Mouse (Mus musculus) midbrain, postnatal 0 days (tissue): ENCODE results near the gene Triobp. TPM values are rescaled to one million over a fixed set of nuclear protein-coding genes. Genes with fewer than 3 reads are reported as not detected.
A peak's percentile ranks its signal among the peaks of the same experiment; 100 is the strongest.

Experiments
- ATAC-seq: fragments of 200-750 bp; cut with Nextera tagmentation; 2 replicates; pipeline ENCODE4 v1.8.0; 2017; ENCODE audit warnings: moderate number of reproducible peaks, mild to moderate bottlenecking, moderate TSS enrichment, moderate library complexity; ENCODE audit not compliant: low FRiP score
- DNase-seq: peaks from one replicate; pipeline ENCODE4 v3.0.0-alpha.2; 2015; ENCODE audit warnings: low spot score
- H3K27ac ChIP-seq: fragments of 300-500 bp; sonication (generic); 2 replicates; pipeline ENCODE4 v1.5.1; 2014; ENCODE audit warnings: low read depth, mild to moderate bottlenecking, low read length, mixed read lengths
- H3K27me3 ChIP-seq: fragments of 300-500 bp; sonication (generic); 2 replicates; pipeline ENCODE4 v1.6.1; 2014; ENCODE audit warnings: low read length, control low read depth, mixed read lengths; ENCODE audit not compliant: insufficient read depth
- H3K36me3 ChIP-seq: fragments of 300-500 bp; sonication (generic); 2 replicates; pipeline ENCODE4 v1.6.1; 2014; ENCODE audit warnings: low read length, control low read depth, mixed read lengths; ENCODE audit not compliant: insufficient read depth
- H3K4me1 ChIP-seq: fragments of 300-500 bp; sonication (generic); 2 replicates; pipeline ENCODE4 v1.6.1; 2014; ENCODE audit warnings: mild to moderate bottlenecking, control low read depth, antibody characterized with exemption, low read length, mixed read lengths; ENCODE audit not compliant: insufficient read depth
- H3K4me2 ChIP-seq: fragments of 300-500 bp; sonication (generic); 2 replicates; pipeline ENCODE4 v1.6.1; 2014; ENCODE audit warnings: low read depth, mild to moderate bottlenecking, low read length, mixed read lengths; ENCODE audit not compliant: poor library complexity, severe bottlenecking
- H3K4me3 ChIP-seq: fragments of 300-500 bp; sonication (generic); 2 replicates; pipeline ENCODE4 v1.5.1; 2014; ENCODE audit warnings: low read depth, mild to moderate bottlenecking, low read length, moderate library complexity
- H3K9ac ChIP-seq: fragments of 300-500 bp; sonication (generic); replicated peaks from 2 replicates; pipeline ENCODE4 v1.6.1; 2014; ENCODE audit warnings: mild to moderate bottlenecking, low read length, moderate library complexity, mixed read lengths; ENCODE audit not compliant: poor library complexity, severe bottlenecking
- H3K9me3 ChIP-seq: fragments of 300-500 bp; sonication (generic); 2 replicates; pipeline ENCODE4 v1.6.1; 2016; ENCODE audit warnings: low read length, control low read depth
- CTCF ChIP-seq: IDR thresholded peaks from 2 replicates; pipeline ENCODE4 v1.5.1; 2016; ENCODE audit warnings: antibody characterized with exemption, mild to moderate bottlenecking
- WGBS: fragments of 180-500 bp; shearing (Covaris S2); extraction: QIAGEN DNeasy Blood & Tissue Kit; methylation state at CpG from one replicate; pipeline ENCODE4 v1.1.7; 2014; 5-methylcytosine and 5-hydroxymethylcytosine counted together
- polyA plus RNA-seq: library from polyadenylated mRNA; unstranded; fragments of >200 nt; fragmentation: Nextera tagmentation; extraction: Ambion mirVana; gene quantifications from 2 replicates; pipeline ENCODE4 v1.2.1, GENCODE M21; 2015
- total RNA-seq: library from RNA; depleted of rRNA; stranded (reverse); fragments of >200 nt; gene quantifications from 2 replicates; pipeline ENCODE4 v1.2.3, GENCODE M21; 2014

Gene Triobp
- total and polyA plus RNA-seq, 2 experiments from 2014 or later: 28.4 to 40.0 TPM

- H3K27me3 ChIP-seq: no peaks in the 10 kb centered on the region
- H3K9ac ChIP-seq: no peak overlapping the region
- H3K4me3 ChIP-seq: no peak overlapping the region
- H3K4me2 ChIP-seq: no peak overlapping the region
- DNase-seq (peak; percentile 59), ATAC-seq (no peak)
- no peaks in the 10 kb centered on the region for H3K9me3 ChIP-seq
- TF ChIP-seq CTCF: peak; percentile 60
- H3K36me3 ChIP-seq: no peaks in the 10 kb centered on the region
- WGBS: 60% methylated on average over 3 of the region's 3 CpGs
- no peaks in the 10 kb centered on the region for H3K4me1 ChIP-seq
- H3K27ac ChIP-seq: no peak overlapping the region
Observed at GRCm38 (mm10) chr15:79018886-79019285, 71.4 kb downstream of the Triobp start.

- WGBS: 67% methylated on average over 10 of the region's 10 CpGs
- Histone ChIP-seq H3K4me2 (no peak overlapping the region), H3K4me3 (no peak overlapping the region), H3K9me3 (no peaks in the 10 kb centered on the region), H3K36me3 (no peaks in the 10 kb centered on the region), H3K27ac (no peak overlapping the region), H3K27me3 (no peaks in the 10 kb centered on the region), H3K4me1 (peaks cover 3% of the 10 kb centered on the region; the same call in 1 of the 2 replicates), H3K9ac (no peak overlapping the region)
- no peak for TF ChIP-seq CTCF
- ATAC-seq: no peak
- DNase-seq: no peak
Observed at GRCm38 (mm10) chr15:79022671-79023230, 75.2 kb downstream of the Triobp start.

DNA sequence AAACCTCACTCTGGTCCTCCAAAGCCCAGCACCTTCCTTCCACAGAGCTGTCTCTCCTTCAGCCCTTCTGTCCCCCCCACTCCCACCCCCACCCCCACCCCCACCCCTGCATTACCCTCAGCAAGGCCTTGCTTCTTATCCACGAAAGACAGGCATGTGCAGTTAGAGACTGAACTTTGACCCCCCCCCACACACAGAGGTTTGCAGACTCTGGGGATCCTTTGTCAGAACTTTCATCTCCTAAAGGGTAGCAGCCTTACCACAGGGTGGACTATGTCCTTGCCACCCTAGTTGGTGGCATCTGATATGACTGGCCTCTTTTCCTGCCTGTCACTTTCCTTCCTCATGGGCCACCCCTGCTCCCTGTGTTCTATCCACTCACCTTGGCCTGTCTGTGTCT is 75.8 kb downstream of the Triobp start:
- Histone ChIP-seq H3K4me1 (peaks cover 3% of the 10 kb centered on the region; the same call in 1 of the 2 replicates), H3K9me3 (no peaks in the 10 kb centered on the region), H3K36me3 (no peaks in the 10 kb centered on the region), H3K9ac (no peak overlapping the region), H3K27ac (no peak overlapping the region), H3K4me3 (no peak overlapping the region), H3K4me2 (no peak overlapping the region), H3K27me3 (no peaks in the 10 kb centered on the region)
- 67% methylated on average over 1 of the region's 1 CpGs for WGBS
- no peak for TF ChIP-seq CTCF
- ATAC-seq (no peak), DNase-seq (no peak)

- ATAC-seq (no peak), DNase-seq (no peak)
- TF ChIP-seq CTCF: no peak
- Histone ChIP-seq H3K4me2 (peak overlapping the region; percentile 36), H3K27me3 (no peaks in the 10 kb centered on the region), H3K4me1 (peaks cover 10% of the 10 kb centered on the region), H3K9ac (0 out of 2 replicates have a peak overlapping the region, but pooled peaks have one; percentile 13), H3K4me3 (peak overlapping the region; percentile 3; the same call in 1 of the 2 replicates), H3K9me3 (no peaks in the 10 kb centered on the region), H3K27ac (no peak overlapping the region), H3K36me3 (no peaks in the 10 kb centered on the region)
- 10% methylated on average over 16 of the region's 18 CpGs for WGBS
Observed at GRCm38 (mm10) chr15:79025687-79026308, 78.3 kb downstream of the Triobp start.

- peaks cover 10% of the 10 kb centered on the region for H3K4me1 ChIP-seq
- no peak for ATAC-seq
- peak; percentile 68 for DNase-seq
- H3K4me2 ChIP-seq: peak overlapping the region; percentile 97
- TF ChIP-seq CTCF: no peak
- no peaks in the 10 kb centered on the region for H3K36me3 ChIP-seq
- H3K4me3 ChIP-seq: peak overlapping the region; percentile 74; the same call in 1 of the 2 replicates
- no peaks in the 10 kb centered on the region for H3K27me3 ChIP-seq
- H3K9me3 ChIP-seq: no peaks in the 10 kb centered on the region
- no peak overlapping the region for H3K27ac ChIP-seq
- 43% methylated on average over 14 of the region's 14 CpGs for WGBS
- no peak overlapping the region for H3K9ac ChIP-seq
Observed at GRCm38 (mm10) chr15:79026511-79027290, 79.2 kb downstream of the Triobp start.
